Mouse (Mus musculus) midbrain, postnatal 0 days (tissue): ENCODE data around the gene Gm20696. TPM values are rescaled to one million over a fixed set of nuclear protein-coding genes. Genes with fewer than 3 reads are reported as not detected.

ENCODE experiments used
- ATAC-seq: fragments of 200-750 bp; cut with Nextera tagmentation; 2 replicates; pipeline ENCODE4 v1.8.0; 2017; ENCODE audit warnings: moderate number of reproducible peaks, mild to moderate bottlenecking, moderate TSS enrichment, moderate library complexity; ENCODE audit not compliant: low FRiP score
- DNase-seq: peaks from one replicate; pipeline ENCODE4 v3.0.0-alpha.2; 2015; ENCODE audit warnings: low spot score
- H3K27ac ChIP-seq: fragments of 300-500 bp; sonication (generic); 2 replicates; pipeline ENCODE4 v1.5.1; 2014; ENCODE audit warnings: low read depth, mild to moderate bottlenecking, low read length, mixed read lengths
- H3K27me3 ChIP-seq: fragments of 300-500 bp; sonication (generic); 2 replicates; pipeline ENCODE4 v1.6.1; 2014; ENCODE audit warnings: low read length, control low read depth, mixed read lengths; ENCODE audit not compliant: insufficient read depth
- H3K36me3 ChIP-seq: fragments of 300-500 bp; sonication (generic); 2 replicates; pipeline ENCODE4 v1.6.1; 2014; ENCODE audit warnings: low read length, control low read depth, mixed read lengths; ENCODE audit not compliant: insufficient read depth
- H3K4me1 ChIP-seq: fragments of 300-500 bp; sonication (generic); 2 replicates; pipeline ENCODE4 v1.6.1; 2014; ENCODE audit warnings: mild to moderate bottlenecking, control low read depth, antibody characterized with exemption, low read length, mixed read lengths; ENCODE audit not compliant: insufficient read depth
- H3K4me2 ChIP-seq: fragments of 300-500 bp; sonication (generic); 2 replicates; pipeline ENCODE4 v1.6.1; 2014; ENCODE audit warnings: low read depth, mild to moderate bottlenecking, low read length, mixed read lengths; ENCODE audit not compliant: poor library complexity, severe bottlenecking
- H3K4me3 ChIP-seq: fragments of 300-500 bp; sonication (generic); 2 replicates; pipeline ENCODE4 v1.5.1; 2014; ENCODE audit warnings: low read depth, mild to moderate bottlenecking, low read length, moderate library complexity
- H3K9ac ChIP-seq: fragments of 300-500 bp; sonication (generic); replicated peaks from 2 replicates; pipeline ENCODE4 v1.6.1; 2014; ENCODE audit warnings: mild to moderate bottlenecking, low read length, moderate library complexity, mixed read lengths; ENCODE audit not compliant: poor library complexity, severe bottlenecking
- H3K9me3 ChIP-seq: fragments of 300-500 bp; sonication (generic); 2 replicates; pipeline ENCODE4 v1.6.1; 2016; ENCODE audit warnings: low read length, control low read depth
- CTCF ChIP-seq: IDR thresholded peaks from 2 replicates; pipeline ENCODE4 v1.5.1; 2016; ENCODE audit warnings: antibody characterized with exemption, mild to moderate bottlenecking
- WGBS: fragments of 180-500 bp; shearing (Covaris S2); extraction: QIAGEN DNeasy Blood & Tissue Kit; methylation state at CpG from one replicate; pipeline ENCODE4 v1.1.7; 2014; 5-methylcytosine and 5-hydroxymethylcytosine counted together
- polyA plus RNA-seq: library from polyadenylated mRNA; unstranded; fragments of >200 nt; fragmentation: Nextera tagmentation; extraction: Ambion mirVana; gene quantifications from 2 replicates; pipeline ENCODE4 v1.2.1, GENCODE M21; 2015
- total RNA-seq: library from RNA; depleted of rRNA; stranded (reverse); fragments of >200 nt; gene quantifications from 2 replicates; pipeline ENCODE4 v1.2.3, GENCODE M21; 2014

The Gm20696 gene
- total and polyA plus RNA-seq, 2 experiments from 2014 or later = 1.1 to 2.9 TPM

DNA sequence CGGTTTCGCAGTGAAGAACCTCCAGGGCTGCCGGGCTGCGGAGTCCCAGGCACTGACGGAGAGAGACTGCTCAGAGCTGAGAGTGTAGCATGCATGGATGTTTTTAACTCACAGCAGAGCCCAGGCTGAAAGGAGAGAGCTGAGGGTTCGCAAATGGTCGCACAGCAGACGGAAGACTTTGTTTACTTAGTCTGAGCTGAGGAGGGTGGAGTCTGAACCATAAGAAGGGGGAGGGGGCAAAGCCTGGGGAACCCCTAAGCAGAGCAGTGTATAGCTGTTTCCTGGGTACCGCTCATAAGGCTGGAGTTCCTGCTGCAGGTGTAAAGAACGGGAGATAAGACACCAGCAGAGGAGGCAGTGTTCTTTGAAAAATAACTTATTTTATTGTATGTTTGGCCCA lies 20.3 kb downstream of the Gm20696 start:
- TF ChIP-seq CTCF = no peak
- Histone ChIP-seq H3K27ac (no peak overlapping the region), H3K36me3 (no peaks in the 10 kb centered on the region), H3K4me1 (no peaks in the 10 kb centered on the region), H3K4me3 (no peak overlapping the region), H3K27me3 (no peaks in the 10 kb centered on the region), H3K4me2 (no peak overlapping the region), H3K9ac (no peak overlapping the region), H3K9me3 (no peaks in the 10 kb centered on the region)
- ATAC-seq = no peak
- no peak for DNase-seq
- 78% methylated on average over 10 of the region's 10 CpGs for WGBS

GRCm38 (mm10) chr6:99644876-99645275 lies 21.7 kb downstream of the Gm20696 start:
- Histone ChIP-seq H3K36me3 (0 out of 2 replicates have a peak, but pooled peaks cover under 1% of the 10 kb centered on the region), H3K4me1 (no peaks in the 10 kb centered on the region), H3K9me3 (no peaks in the 10 kb centered on the region), H3K9ac (no peak overlapping the region), H3K27ac (no peak overlapping the region), H3K4me3 (no peak overlapping the region), H3K27me3 (no peaks in the 10 kb centered on the region), H3K4me2 (no peak overlapping the region)
- WGBS = 92% methylated on average over 5 of the region's 5 CpGs
- no peak for TF ChIP-seq CTCF
- ATAC-seq (no peak), DNase-seq (no peak)

- Histone ChIP-seq H3K27ac (no peak overlapping the region), H3K27me3 (no peaks in the 10 kb centered on the region), H3K9ac (no peak overlapping the region), H3K4me3 (no peak overlapping the region), H3K4me2 (no peak overlapping the region), H3K4me1 (no peaks in the 10 kb centered on the region), H3K36me3 (0 out of 2 replicates have a peak, but pooled peaks cover 4% of the 10 kb centered on the region), H3K9me3 (no peaks in the 10 kb centered on the region)
- TF ChIP-seq CTCF = no peak
- no peak for ATAC-seq
- 86% methylated on average over 5 of the region's 5 CpGs for WGBS
- DNase-seq = no peak
Measured at GRCm38 (mm10) chr6:99644386-99644785, 22.2 kb downstream of the Gm20696 start.

DNA sequence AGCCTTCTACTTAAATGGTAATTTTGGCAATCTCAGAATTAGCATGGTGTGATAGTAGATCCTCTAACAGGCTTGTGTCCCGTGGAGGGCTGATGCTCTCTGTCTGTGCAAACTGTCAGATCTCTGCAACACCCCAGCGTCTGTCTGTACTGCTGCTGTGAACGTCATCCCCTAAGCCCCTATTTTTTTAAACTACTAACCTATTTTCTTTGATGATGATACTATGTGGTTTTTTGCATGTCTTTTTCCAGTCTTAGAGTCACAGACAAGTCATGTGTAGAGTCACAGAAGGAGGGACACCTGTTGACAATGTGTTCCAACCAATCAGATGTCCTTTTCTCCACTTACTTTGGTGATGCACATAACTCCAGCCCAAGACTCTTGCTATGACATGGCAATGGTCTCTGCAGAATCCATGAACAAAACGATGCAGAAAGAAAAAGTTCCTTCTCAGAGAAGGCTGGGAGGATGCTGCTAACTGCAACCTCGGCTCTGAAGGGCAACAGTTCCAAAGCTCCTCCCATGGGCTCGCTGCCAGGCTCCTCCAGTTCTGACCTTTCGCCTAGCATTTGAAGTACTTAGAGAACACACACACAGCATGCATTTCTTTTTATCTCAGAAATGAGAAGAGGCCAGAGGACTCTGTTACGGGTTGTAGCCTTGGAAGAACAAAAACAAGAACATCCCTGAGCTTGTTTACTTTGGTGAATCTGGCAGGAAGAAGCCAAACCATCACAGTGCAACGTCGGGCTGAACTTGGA lies 23.0 kb downstream of the Gm20696 start:
- ATAC-seq (no peak), DNase-seq (no peak)
- WGBS = 61% methylated on average over 10 of the region's 10 CpGs
- no peaks in the 10 kb centered on the region for H3K27me3 ChIP-seq
- H3K4me2 ChIP-seq = no peak overlapping the region
- H3K27ac ChIP-seq = no peak overlapping the region
- H3K4me3 ChIP-seq = no peak overlapping the region
- H3K9me3 ChIP-seq = no peaks in the 10 kb centered on the region
- H3K9ac ChIP-seq = no peak overlapping the region
- 0 out of 2 replicates have a peak, but pooled peaks cover 4% of the 10 kb centered on the region for H3K36me3 ChIP-seq
- no peak for TF ChIP-seq CTCF
- H3K4me1 ChIP-seq = no peaks in the 10 kb centered on the region

GRCm38 (mm10) chr6:99637456-99637855 lies 29.1 kb downstream of the Gm20696 start:
- H3K27ac ChIP-seq = no peak overlapping the region
- H3K27me3 ChIP-seq = no peaks in the 10 kb centered on the region
- no peak overlapping the region for H3K9ac ChIP-seq
- no peak for DNase-seq
- no peak for ATAC-seq
- H3K4me3 ChIP-seq = no peak overlapping the region
- TF ChIP-seq CTCF = no peak
- WGBS = 76% methylated on average over 4 of the region's 4 CpGs
- H3K9me3 ChIP-seq = no peaks in the 10 kb centered on the region
- no peak overlapping the region for H3K4me2 ChIP-seq
- H3K36me3 ChIP-seq = peaks cover 6% of the 10 kb centered on the region; the same call in 1 of the 2 replicates
- H3K4me1 ChIP-seq = no peaks in the 10 kb centered on the region

GRCm38 (mm10) chr6:99636801-99637200 lies 29.8 kb downstream of the Gm20696 start:
- Histone ChIP-seq H3K4me2 (no peak overlapping the region), H3K27ac (no peak overlapping the region), H3K4me1 (no peaks in the 10 kb centered on the region), H3K9ac (no peak overlapping the region), H3K4me3 (no peak overlapping the region), H3K27me3 (no peaks in the 10 kb centered on the region), H3K9me3 (no peaks in the 10 kb centered on the region), H3K36me3 (peaks cover 6% of the 10 kb centered on the region; the same call in 1 of the 2 replicates)
- 65% methylated on average over 8 of the region's 8 CpGs for WGBS
- DNase-seq (no peak), ATAC-seq (no peak)
- no peak for TF ChIP-seq CTCF
